Mouse (Mus musculus) lung, postnatal 14 days (tissue): ENCODE measurements around the gene Ndst2.
A peak's percentile ranks its signal among the peaks of the same experiment; 100 is the strongest.

ENCODE experiments used
- DNase-seq: peaks from one replicate; pipeline ENCODE4 v3.0.0; 2021

Gene Ndst2

GRCm38 (mm10) chr14:20733952-20734774 is at the start of gene Ndst2:
Gene Ndst2, minus strand, starts transcription at chr14:20734562.
- DNase-seq, result peak; percentile 89

GRCm38 (mm10) chr14:20783526-20783925 is 49.2 kb upstream of the Ndst2 start:
- DNase-seq, result no peak

- DNase-seq, result no peak
These were observed 48.5 kb upstream of the Ndst2 start for GRCm38 (mm10) chr14:20782860-20783259.

DNA sequence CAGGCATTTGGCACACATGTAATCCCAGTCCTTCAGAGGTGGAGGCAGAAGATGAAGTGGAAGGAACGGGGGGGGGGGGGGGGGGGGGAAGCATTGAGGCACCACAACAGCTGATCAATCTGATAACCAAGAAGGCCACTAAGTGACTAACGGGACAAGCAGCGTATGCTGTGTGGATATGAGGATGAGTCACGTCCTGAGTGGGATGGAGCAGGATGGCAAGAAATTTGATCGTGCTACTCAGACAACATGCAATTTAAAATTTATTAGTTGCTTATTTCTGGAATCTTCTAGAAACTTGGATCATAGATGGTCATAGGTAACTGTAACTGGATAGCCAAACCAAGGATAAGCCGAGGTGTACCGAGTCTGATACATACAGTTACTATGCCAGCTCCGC is 45.9 kb upstream of the Ndst2 start:
- DNase-seq, result no peak

DNA sequence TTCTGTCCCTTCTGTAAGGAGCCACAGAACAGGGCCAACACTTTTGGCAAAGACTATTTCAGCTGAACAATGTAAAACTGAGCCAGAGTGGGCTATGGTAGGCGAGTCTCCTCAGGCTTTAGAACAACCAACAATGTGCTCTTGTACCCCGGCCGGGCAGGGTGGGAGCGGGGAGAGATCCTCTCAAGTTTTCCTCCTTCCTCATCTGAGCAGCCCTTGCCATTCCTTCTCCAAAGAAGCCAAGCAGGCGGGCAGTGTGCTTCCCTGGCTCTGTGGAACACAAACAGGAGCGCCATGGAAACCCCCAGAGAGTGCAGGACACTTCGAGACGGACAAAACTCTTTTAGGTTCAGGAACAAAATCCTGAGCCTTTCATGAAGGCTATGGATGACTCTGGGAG is 44.1 kb upstream of the Ndst2 start:
- DNase-seq, result no peak

DNA sequence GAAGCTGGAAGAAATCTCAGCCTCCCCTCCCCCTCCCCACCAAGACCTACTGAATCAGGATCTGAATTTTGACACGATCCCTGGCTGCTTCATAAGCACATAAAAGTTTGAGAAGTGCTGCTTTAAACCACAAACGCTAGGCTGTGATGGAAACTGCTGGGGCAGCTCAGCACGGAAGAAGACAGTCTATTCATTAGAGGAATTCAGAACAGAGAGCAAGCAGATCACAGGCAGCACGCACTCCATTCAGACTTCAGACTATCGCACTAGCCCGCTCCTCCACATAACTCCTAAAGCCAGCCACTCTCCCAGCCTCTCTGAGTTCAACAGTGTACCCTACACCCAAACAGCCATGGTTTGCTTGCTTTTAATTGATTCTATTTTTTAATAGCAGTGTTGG is 41.3 kb upstream of the Ndst2 start:
- no peak for DNase-seq

- DNase-seq, result no peak
These were observed 39.0 kb upstream of the Ndst2 start for GRCm38 (mm10) chr14:20773410-20773809.

GRCm38 (mm10) chr14:20772808-20773207 is 38.4 kb upstream of the Ndst2 start:
- DNase-seq, result no peak

GRCm38 (mm10) chr14:20771941-20772340 is 37.6 kb upstream of the Ndst2 start:
- DNase-seq, result no peak

GRCm38 (mm10) chr14:20768581-20768980 is 34.2 kb upstream of the Ndst2 start:
- peak; percentile 73 for DNase-seq

DNA sequence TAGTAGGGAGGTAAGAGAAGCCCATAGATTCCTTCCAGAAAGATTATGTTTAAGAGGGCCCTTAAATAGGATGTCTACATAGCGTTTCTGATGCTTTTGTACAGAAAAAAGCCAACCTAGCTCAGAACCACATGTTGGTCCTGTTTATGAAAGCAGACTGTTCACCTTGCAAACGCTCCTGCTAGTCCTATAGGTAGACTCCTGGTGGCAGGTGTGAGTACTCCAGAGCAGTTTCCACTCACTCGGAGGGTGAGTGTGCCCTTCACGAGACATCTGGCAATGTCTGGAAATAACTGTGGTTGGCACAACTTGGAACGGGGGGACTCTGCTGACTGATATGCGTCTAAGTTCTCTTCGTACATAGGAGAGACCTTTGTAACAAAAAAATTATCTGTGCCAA is 33.6 kb upstream of the Ndst2 start:
- DNase-seq, result no peak

DNA sequence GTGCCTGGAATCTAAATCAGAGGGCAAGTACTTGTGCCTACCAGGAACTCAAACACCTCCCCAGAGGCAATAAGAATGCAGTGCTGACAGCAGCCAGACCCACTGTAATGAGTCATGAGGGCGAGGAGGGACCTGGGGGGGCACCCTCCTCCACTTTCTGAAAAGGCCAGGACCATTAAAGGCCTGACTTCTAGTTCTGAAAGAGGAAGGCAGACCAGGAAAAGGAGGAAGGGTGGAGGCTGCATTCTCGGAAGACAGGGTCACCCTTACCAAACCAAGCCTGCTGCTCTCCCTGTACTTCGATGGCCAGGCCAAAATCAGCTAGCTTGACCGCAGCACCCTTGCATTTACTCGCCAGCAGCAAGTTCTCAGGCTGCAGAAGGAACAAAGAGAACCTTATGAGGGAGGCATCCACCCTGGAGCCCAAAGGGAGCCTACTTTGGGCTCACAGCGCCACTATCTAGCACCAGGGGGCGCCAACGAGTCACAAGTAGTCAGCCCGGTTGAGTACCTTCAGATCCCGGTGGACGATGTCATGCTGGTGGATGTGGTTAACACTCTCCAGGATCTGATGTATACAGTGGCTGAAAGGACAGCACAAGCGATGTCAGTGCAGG is 31.4 kb upstream of the Ndst2 start:
- DNase-seq, result peak; percentile 94

DNA sequence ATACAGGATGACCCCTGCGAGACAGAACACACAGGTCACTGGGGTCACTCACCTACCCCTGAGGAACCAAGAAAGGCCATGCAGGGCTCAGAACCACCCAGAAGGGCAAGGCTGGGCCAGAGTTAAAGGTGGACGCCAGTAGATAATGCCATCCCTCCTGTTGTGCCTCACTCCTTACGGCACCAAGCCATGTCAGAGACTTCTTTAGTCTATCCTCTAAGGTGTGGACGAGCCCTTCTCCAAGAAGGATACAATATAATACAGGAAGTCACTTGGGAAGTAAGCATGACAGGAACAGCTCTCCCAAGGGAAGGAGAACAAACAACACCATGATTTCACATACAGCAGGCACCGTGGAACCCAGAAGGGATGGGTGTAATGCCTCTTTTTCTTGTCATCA is 30.6 kb upstream of the Ndst2 start:
- no peak for DNase-seq

- no peak for DNase-seq
These were observed 24.5 kb upstream of the Ndst2 start for GRCm38 (mm10) chr14:20758768-20759435.

GRCm38 (mm10) chr14:20757370-20757907 is 23.1 kb upstream of the Ndst2 start:
- no peak for DNase-seq

DNA sequence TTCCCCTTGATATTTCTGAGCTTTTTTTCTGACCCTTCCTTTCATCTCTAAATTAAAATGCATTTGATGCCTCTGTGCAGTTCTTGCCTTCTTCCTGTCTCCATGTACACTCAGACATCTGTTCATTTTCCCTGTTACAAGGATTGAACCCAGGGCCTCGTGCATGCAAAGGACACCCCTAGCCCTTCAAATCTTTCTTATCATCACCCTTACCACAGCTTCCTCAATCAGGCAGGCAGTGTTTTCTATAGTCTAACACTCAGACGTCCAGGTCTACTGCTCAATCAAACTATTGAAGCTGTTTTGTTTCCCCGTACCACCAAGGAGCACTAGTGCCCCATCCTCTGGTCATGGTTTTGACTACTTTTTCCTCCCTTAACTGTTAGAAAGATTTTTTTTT is 19.4 kb upstream of the Ndst2 start:
- no peak for DNase-seq

- DNase-seq, result no peak
These were observed 16.1 kb upstream of the Ndst2 start for GRCm38 (mm10) chr14:20750503-20750902.

GRCm38 (mm10) chr14:20749494-20750051 is 15.2 kb upstream of the Ndst2 start:
- no peak for DNase-seq

DNA sequence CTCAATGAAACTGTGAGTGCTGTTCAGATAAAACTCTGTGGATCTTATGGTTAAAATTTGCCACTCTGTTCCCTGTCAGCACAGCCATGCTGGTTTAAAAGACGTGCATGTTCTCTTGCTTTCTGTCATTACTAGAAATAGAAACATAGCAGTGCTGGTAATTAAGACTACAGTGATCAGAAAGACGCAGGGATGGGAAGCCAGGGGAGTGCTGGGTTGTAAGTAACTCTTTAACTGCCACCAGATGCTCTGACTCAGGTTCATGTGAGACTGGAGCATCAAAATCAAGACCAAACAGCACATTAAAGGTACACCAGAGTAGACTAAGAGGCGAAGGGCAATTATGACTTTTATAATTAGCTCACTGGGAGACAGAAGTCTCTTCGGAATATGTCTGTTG is 14.0 kb upstream of the Ndst2 start:
- DNase-seq, result no peak

- no peak for DNase-seq
These were observed 12.6 kb upstream of the Ndst2 start for GRCm38 (mm10) chr14:20746935-20747334.

DNA sequence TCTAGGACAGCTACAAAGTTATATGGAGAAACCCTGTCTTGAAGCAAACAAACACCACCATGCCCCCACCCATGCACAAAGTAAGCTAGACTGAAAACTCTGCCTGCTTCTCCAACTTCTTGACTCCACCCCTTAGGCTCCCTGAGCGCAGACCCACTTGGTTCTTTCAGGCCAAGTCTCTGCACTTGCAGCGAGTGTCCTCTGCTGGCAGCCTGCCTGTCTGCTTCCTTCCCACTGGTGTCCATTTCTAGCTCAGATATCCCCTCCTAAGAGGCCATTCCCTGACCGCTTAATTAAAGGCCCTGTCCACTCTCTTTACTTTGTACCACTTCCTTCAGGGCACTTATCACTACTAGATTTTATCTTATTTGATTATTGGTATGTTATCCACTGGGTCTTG is 9.3 kb upstream of the Ndst2 start:
- DNase-seq, result peak; percentile 38

DNA sequence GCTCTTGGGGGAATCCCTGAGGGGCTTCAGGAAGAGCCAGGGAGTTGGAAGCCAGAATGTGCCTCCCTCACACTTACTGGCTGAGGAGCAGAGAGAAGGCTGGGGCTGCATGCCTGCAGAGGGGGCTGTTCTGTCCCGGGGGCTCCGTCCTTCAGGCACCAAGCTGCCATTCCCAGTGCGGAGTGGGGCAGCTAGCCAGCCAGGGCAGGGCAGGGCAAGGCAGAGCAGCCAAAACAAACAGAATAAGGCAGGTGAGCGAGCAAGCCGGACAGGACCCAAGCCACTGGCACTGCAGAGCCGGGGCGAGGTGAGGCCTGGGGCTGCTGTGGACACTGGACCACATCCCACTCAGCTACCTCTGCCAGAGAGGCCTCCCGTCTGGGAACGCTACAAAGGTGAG is 6.9 kb upstream of the Ndst2 start:
- peak; percentile 49 for DNase-seq

DNA sequence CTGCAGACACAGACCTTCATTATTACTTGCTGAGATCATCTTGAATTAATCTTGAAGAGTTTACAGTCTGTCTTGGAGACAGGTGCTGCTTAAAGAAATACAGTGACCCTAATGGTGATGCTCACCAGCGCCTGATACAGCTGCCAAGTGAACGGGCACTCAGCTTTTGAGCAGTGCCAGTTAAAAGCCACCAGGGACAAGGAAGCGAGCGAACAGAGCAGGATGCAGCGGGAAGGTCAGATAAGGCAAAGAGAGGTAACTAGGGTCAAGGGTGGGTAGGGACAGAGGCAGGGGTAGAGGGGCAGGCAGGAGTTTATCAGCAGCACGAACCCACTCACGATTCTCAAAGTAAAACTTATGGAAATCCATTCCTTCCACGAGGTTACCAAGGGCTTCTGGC is 4.1 kb upstream of the Ndst2 start:
- no peak for DNase-seq
